8 mouse cellular contexts compared by ENCODE assay signal in the genomic region with DNA sequence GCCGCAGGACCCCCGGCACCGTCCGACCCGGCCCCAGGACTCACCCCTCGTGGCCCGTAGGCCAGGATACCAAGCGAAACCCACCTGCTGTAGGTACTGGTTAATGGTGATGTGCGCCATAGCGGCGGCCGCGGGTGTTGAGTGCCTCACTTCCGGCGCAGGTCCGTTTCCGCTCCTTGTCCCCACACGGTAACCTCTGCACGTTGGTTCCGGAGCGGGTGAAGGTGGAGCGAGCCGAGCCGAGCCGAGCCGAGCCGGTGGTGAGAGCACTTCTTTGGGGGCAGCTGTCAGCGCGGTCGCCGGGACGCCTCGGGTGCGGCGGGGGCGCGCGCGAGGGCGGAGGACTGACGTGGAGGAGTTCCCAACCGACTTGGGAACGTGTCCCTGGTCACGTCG. TPM values are rescaled to one million over a fixed set of nuclear protein-coding genes. Genes with fewer than 3 reads are reported as not detected.
DNase-seq lines count a peak whose midpoint lies in the region; ATAC-seq and TF ChIP-seq lines count a peak whose summit lies in the region.

No protein-coding gene starts in this region.

- no peaks in the 10 kb centered on the region for H3K4me1 ChIP-seq in ES-Bruce4 (ENCODE audit: control insufficient read depth, insufficient read depth, low read length)
- peaks cover 11% of the 10 kb centered on the region for H3K4me1 ChIP-seq in forebrain, embryonic 14.5 days (ENCODE audit: control insufficient read depth, insufficient read depth, low read length)
- H3K4me1 ChIP-seq in lung, adult 2 months (ENCODE audit: control insufficient read depth, insufficient read depth, low read length) = peaks cover 3% of the 10 kb centered on the region

- peak; percentile 67; the same call in 1 of the 2 replicates for TF ChIP-seq EP300 in ES-Bruce4 (IDR thresholded peaks at IDR 0.05; ENCODE audit: insufficient read depth, low read depth, low read length)

- peak; percentile 64 for ATAC-seq in cerebellum, adult (ENCODE audit: insufficient number of reproducible peaks, low FRiP score, low TSS enrichment)
- peak; percentile 79 for ATAC-seq in forebrain, embryonic 14.5 days
- ATAC-seq in neutrophil, adult 5-6 weeks (ENCODE audit: extremely low read depth, insufficient number of reproducible peaks, low FRiP score, poor library complexity, severe bottlenecking) = peak; percentile 69

- no peaks in the 10 kb centered on the region for H3K27me3 ChIP-seq in ES-Bruce4 (ENCODE audit: control insufficient read depth, insufficient read depth, low read length, poor library complexity, severe bottlenecking)
- no peaks in the 10 kb centered on the region for H3K27me3 ChIP-seq in forebrain, embryonic 14.5 days (replicated peaks; ENCODE audit: control insufficient read depth, insufficient read depth, low read length)

- peak overlapping the region; percentile 94 for H3K4me2 ChIP-seq in forebrain, embryonic 14.5 days (ENCODE audit: low read length)

- peaks cover 3% of the 10 kb centered on the region; the same call in 1 of the 2 replicates for H3K36me3 ChIP-seq in ES-Bruce4 (ENCODE audit: control insufficient read depth, insufficient read depth, low read length, poor library complexity, severe bottlenecking)
- H3K36me3 ChIP-seq in forebrain, embryonic 14.5 days (ENCODE audit: control insufficient read depth, insufficient read depth, low read length) = 0 out of 2 replicates have a peak, but pooled peaks cover 8% of the 10 kb centered on the region

- intact Hi-C loops in heart, postnatal 25 days (cut with DNase I) = loop anchor here (5.0 to 10.0 kb wide), 4 partner anchors 53 to 347 kb away; partner anchors contain the start of genes Atp11a and Lamp1

- peak; percentile 90 for DNase-seq in forebrain, embryonic 14.5 days (ENCODE audit: low spot score)
- peak; percentile 77 for DNase-seq in heart, postnatal 25 days (ENCODE audit: low spot score)
- peak; percentile 83 to 92 for DNase-seq in layer of hippocampus, adult 18-20 months (ENCODE audit: low spot score in 2 of 2)
- peak; percentile 90 for DNase-seq in lung, adult 2 months
- peak; percentile 67 to 77 for DNase-seq in thymus, adult 18-20 months

- no peak for TF ChIP-seq POLR2A in ES-Bruce4 (IDR thresholded peaks at IDR 0.05; ENCODE audit: insufficient read depth, low read length)
- TF ChIP-seq POLR2A in lung, adult 2 months (IDR thresholded peaks at IDR 0.05; ENCODE audit: borderline replicate concordance, extremely low read depth, low read depth, low read length) = peak; percentile 83; the same call in 1 of the 2 replicates

- no peak for TF ChIP-seq CTCF in ES-Bruce4 (IDR thresholded peaks at IDR 0.05; ENCODE audit: low read depth, low read length)
- no peak for TF ChIP-seq CTCF in lung, adult 2 months (IDR thresholded peaks at IDR 0.05; ENCODE audit: insufficient read depth, low read length)

- H3K9ac ChIP-seq in ES-Bruce4 (ENCODE audit: low read depth, poor library complexity, severe bottlenecking) = peak overlapping the region; percentile 77
- peak overlapping the region; percentile 87 for H3K9ac ChIP-seq in forebrain, embryonic 14.5 days (ENCODE audit: low read length)

- WGBS in forebrain, embryonic 14.5 days = under 1% methylated on average over 42 of the region's 45 CpGs
- under 1% methylated on average over 45 of the region's 45 CpGs for WGBS in lung, adult 2 months

- 0 out of 2 replicates have a peak overlapping the region, but pooled peaks have one; percentile 3 for H3K27ac ChIP-seq in ES-Bruce4 (ENCODE audit: insufficient read depth, low read length)
- peak overlapping the region; percentile 91 for H3K27ac ChIP-seq in forebrain, embryonic 14.5 days (ENCODE audit: low read depth, low read length)

- no peaks in the 10 kb centered on the region for H3K9me3 ChIP-seq in ES-Bruce4 (replicated peaks; ENCODE audit: control insufficient read depth, insufficient read depth, low read length, poor library complexity, severe bottlenecking)
- no peaks in the 10 kb centered on the region for H3K9me3 ChIP-seq in forebrain, embryonic 14.5 days (replicated peaks; ENCODE audit: control insufficient read depth, low read length)

- peak overlapping the region; percentile 89 for H3K4me3 ChIP-seq in ES-Bruce4 (ENCODE audit: low read depth, low read length)
- H3K4me3 ChIP-seq in forebrain, embryonic 14.5 days (ENCODE audit: low read depth, low read length) = peak overlapping the region; percentile 98
- H3K4me3 ChIP-seq in lung, adult 2 months (replicated peaks; ENCODE audit: extremely low read depth, low read depth, low read length) = peak overlapping the region; percentile 90

RNA-seq across cellular contexts. Expression of gene Pcid2, which starts 0.6 kb away (rescaled TPM):
- 44.1 and 44.8 TPM in 2 replicates for polyA plus RNA-seq in ES-Bruce4 (2011; ENCODE audit: insufficient read depth, insufficient read length, low read depth, missing spikeins)
- polyA plus RNA-seq in forebrain, embryonic 14.5 days (2014; fragmentation: Nextera tagmentation; extraction: Ambion mirVana) = 35.6 and 39.8 TPM in 2 replicates
- 10 to 100 TPM in 1 of 2 experiments, 1 to 10 TPM in 1; 8.8 to 10.3 TPM for total RNA-seq in heart, postnatal 25 days (2021)
- 10 to 100 TPM; 26.2 to 29.4 TPM for total RNA-seq in layer of hippocampus, adult 18-20 months (2021)
- polyA plus RNA-seq in lung, adult 2 months (2012; rRNA removed) = 21.3 and 22.1 TPM in 2 replicates
- total RNA-seq in neutrophil, adult 5-6 weeks (2017) = 44.0 and 45.2 TPM in 2 replicates

RNA-seq across cellular contexts. Expression of gene Cul4a, which starts 0.7 kb away (rescaled TPM):
- 68.0 and 83.3 TPM in 2 replicates for polyA plus RNA-seq in ES-Bruce4 (2011; ENCODE audit: insufficient read depth, insufficient read length, low read depth, missing spikeins)
- polyA plus RNA-seq in forebrain, embryonic 14.5 days (2014; fragmentation: Nextera tagmentation; extraction: Ambion mirVana) = 66.4 and 72.0 TPM in 2 replicates
- total RNA-seq in heart, postnatal 25 days (2021) = 10 to 100 TPM; 75.1 to 76.1 TPM
- 10 to 100 TPM; 58.1 to 59.3 TPM for total RNA-seq in layer of hippocampus, adult 18-20 months (2021)
- polyA plus RNA-seq in lung, adult 2 months (2012; rRNA removed) = 37.3 and 41.4 TPM in 2 replicates
- 57.1 and 64.4 TPM in 2 replicates for total RNA-seq in neutrophil, adult 5-6 weeks (2017)

RNA-seq across cellular contexts. Expression of gene Proz, which starts 44.0 kb away (rescaled TPM):
- polyA plus RNA-seq in ES-Bruce4 (2011; ENCODE audit: insufficient read depth, insufficient read length, low read depth, missing spikeins) = not detected in 2 replicates
- polyA plus RNA-seq in forebrain, embryonic 14.5 days (2014; fragmentation: Nextera tagmentation; extraction: Ambion mirVana) = 1.3 and 1.6 TPM in 2 replicates
- not detected for total RNA-seq in heart, postnatal 25 days (2021)
- total RNA-seq in layer of hippocampus, adult 18-20 months (2021) = not detected
- polyA plus RNA-seq in lung, adult 2 months (2012; rRNA removed) = 3.2 and 4.5 TPM in 2 replicates
- 0.12 TPM in 1 of 2 replicates, not detected in the other for total RNA-seq in neutrophil, adult 5-6 weeks (2017)

RNA-seq across cellular contexts. Expression of gene Lamp1, which starts 54.3 kb away (rescaled TPM):
- 231 and 247 TPM in 2 replicates for polyA plus RNA-seq in ES-Bruce4 (2011; ENCODE audit: insufficient read depth, insufficient read length, low read depth, missing spikeins)
- polyA plus RNA-seq in forebrain, embryonic 14.5 days (2014; fragmentation: Nextera tagmentation; extraction: Ambion mirVana) = 267 and 274 TPM in 2 replicates
- 100 to 1,000 TPM; 374 to 387 TPM for total RNA-seq in heart, postnatal 25 days (2021)
- 100 to 1,000 TPM; 275 to 276 TPM for total RNA-seq in layer of hippocampus, adult 18-20 months (2021)
- polyA plus RNA-seq in lung, adult 2 months (2012; rRNA removed) = 602 and 729 TPM in 2 replicates
- 161 and 169 TPM in 2 replicates for total RNA-seq in neutrophil, adult 5-6 weeks (2017)

Comparison
In these comparisons a context has a peak if more than half of its experiments do, and no peak if none do; other contexts are left out.
1. Peak in every context shown above with its lines: DNase-seq, ATAC-seq, H3K4me3 ChIP-seq and H3K27ac ChIP-seq.